Mouse (Mus musculus): ENCODE measurements around the gene Trappc3l. TPM values are rescaled to one million over a fixed set of nuclear protein-coding genes. Genes with fewer than 3 reads are reported as not detected.

The Trappc3l gene
- polyA plus RNA-seq, 1 experiment from 2014 or later = not detected

DNA sequence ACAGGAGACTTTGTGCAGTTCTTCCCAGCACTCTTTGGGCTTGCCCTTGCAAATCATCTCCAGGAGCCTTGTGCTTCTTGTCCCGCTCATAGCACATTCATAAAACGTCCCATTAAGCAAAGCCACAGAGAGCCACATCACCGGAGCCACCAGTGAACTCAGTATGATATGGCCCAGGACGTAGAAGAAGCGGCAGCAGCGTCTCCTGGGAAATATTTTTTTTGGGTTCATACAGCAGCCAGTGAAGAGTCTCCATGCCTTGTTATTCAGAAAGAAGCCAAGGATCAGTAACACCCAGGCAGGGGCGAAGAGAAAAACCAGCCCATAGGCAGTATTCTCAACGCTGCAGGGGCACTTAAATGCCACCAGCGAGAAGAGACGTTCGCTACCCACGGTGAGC lies 58.6 kb downstream of the Trappc3l start:
- no peak overlapping the region for H3K27ac ChIP-seq
- no peak overlapping the region for H3K4me3 ChIP-seq (replicated peaks)
- H3K27me3 ChIP-seq = no peaks in the 10 kb centered on the region
- 57% methylated on average over 12 of the region's 12 CpGs for WGBS (ENCODE audit: insufficient replicate concordance)
- no peak for ATAC-seq (ENCODE audit: low read depth)
- H3K9ac ChIP-seq = no peak overlapping the region
- H3K4me2 ChIP-seq = peak overlapping the region; percentile 18
- no peak for DNase-seq
- H3K4me1 ChIP-seq (replicated peaks) = 0 out of 2 replicates have a peak, but pooled peaks cover 3% of the 10 kb centered on the region
- H3K36me3 ChIP-seq = no peaks in the 10 kb centered on the region
- H3K9me3 ChIP-seq (replicated peaks) = no peaks in the 10 kb centered on the region

DNA sequence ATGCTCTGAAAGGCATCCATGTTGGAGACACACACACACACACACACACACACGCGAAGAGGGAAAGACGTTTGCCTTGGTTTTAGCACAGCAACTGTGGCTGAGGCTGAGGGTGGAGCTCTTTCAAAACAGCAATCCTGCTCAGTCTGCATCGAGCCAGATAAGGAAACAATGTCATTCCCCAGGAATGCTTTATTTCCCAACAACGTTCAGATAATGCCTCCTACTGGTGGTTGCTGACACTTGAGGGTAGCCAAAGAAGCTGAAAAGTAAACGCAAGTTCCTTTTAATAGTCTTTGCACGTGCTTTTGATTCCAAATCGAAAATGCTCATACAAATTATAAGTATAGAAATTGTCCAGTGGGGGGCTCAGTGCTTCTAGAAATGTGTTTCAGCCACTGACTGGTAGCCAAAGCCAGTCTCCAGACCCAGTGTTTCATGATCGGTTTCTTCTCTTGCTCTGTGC lies 59.1 kb downstream of the Trappc3l start, which contains the start of gene Calhm5:
Gene Calhm5 (minus strand): TSS at position 102 of the 466 bp plus-strand sequence.
- DNase-seq = no peak
- Histone ChIP-seq H3K27ac (no peak within 1 kb of the TSS), H3K4me2 (peak within 1 kb of the TSS; percentile 18), H3K4me1 (replicated peaks) (0 out of 2 replicates have a peak, but pooled peaks cover 3% of the 10 kb centered on the region), H3K9ac (no peak within 1 kb of the TSS), H3K27me3 (no peaks in the 10 kb centered on the region), H3K9me3 (replicated peaks) (no peaks in the 10 kb centered on the region), H3K4me3 (replicated peaks) (no peak within 1 kb of the TSS), H3K36me3 (no peaks in the 10 kb centered on the region)
- WGBS (ENCODE audit: insufficient replicate concordance) = 13% methylated on average over 9 of the region's 9 CpGs
- no peak for ATAC-seq (ENCODE audit: low read depth)

DNA sequence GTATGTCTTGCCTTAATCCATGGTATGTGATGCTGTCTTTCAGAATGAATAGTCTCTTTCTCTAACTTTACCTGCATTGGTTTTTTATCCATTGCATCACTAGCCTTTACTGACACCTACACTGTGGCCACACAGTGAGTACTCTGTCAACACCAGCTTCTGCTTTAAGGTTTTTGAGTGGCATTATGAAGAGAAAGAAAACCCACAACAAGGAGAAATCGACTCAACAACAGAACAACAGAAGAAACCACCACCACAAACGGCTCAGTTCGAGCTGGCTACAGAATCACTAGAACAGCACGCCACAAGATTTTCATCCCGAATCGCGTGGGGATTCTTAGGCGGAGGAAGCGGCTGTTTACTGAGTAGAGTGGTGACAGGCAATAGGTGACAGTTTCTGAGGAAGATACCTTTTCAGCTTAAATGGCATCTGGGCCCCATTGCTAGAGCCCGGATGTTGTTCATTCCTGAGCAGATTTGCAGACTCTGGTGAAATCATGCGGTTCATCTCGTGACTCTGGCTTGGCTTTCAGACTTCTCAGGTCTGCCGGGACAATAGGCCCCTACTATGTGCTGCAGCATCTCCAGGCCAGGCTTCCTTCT lies 73.6 kb downstream of the Trappc3l start:
- Histone ChIP-seq H3K9me3 (replicated peaks) (no peaks in the 10 kb centered on the region), H3K4me3 (replicated peaks) (no peak overlapping the region), H3K27me3 (no peaks in the 10 kb centered on the region), H3K9ac (no peak overlapping the region), H3K36me3 (no peaks in the 10 kb centered on the region), H3K27ac (no peak overlapping the region), H3K4me1 (replicated peaks) (no peaks in the 10 kb centered on the region), H3K4me2 (no peak overlapping the region)
- DNase-seq (no peak), ATAC-seq (ENCODE audit: low read depth) (no peak)
- WGBS (ENCODE audit: insufficient replicate concordance) = 60% methylated on average over 13 of the region's 13 CpGs

DNA sequence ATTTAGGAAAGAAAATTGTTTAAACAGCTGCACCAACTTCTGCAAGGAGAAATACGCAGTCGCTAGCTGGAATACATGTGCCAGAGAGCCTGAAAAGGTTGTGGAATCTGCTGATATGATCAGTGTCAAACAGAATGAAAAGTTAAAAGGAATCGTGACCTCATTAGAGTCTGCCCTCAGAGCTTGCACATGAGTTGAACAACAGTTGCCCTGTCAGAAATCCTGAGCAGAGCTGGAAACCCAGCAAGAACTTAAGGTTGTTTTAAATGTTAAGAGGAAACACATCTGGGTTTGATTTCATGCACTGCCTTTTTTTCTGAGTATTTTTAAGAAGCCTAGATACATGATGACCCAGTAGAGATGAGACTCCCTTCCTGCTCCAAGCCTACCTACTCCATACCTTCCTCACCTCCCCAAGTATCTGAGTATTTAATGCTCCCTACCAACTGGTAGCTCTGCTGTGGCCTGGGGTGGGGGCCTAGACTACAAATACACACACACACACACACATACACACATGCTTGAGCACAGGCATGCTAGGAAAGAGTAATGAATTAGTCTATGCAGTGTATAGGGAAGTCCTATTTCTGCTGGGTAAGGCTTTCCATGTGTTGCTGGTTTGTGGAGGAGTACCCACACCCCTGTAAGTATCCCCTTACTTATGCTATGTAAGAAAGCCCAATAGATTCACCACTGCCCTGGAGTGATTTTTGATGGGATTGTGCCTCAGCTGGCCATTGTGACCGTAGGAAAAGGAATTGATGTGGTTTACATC lies 74.8 kb downstream of the Trappc3l start:
- no peak for DNase-seq
- 65% methylated on average over 4 of the region's 4 CpGs for WGBS (ENCODE audit: insufficient replicate concordance)
- Histone ChIP-seq H3K27ac (no peak overlapping the region), H3K4me1 (replicated peaks) (no peaks in the 10 kb centered on the region), H3K4me3 (replicated peaks) (no peak overlapping the region), H3K9me3 (replicated peaks) (no peaks in the 10 kb centered on the region), H3K4me2 (no peak overlapping the region), H3K27me3 (no peaks in the 10 kb centered on the region), H3K9ac (no peak overlapping the region), H3K36me3 (no peaks in the 10 kb centered on the region)
- ATAC-seq (ENCODE audit: low read depth) = no peak

DNA sequence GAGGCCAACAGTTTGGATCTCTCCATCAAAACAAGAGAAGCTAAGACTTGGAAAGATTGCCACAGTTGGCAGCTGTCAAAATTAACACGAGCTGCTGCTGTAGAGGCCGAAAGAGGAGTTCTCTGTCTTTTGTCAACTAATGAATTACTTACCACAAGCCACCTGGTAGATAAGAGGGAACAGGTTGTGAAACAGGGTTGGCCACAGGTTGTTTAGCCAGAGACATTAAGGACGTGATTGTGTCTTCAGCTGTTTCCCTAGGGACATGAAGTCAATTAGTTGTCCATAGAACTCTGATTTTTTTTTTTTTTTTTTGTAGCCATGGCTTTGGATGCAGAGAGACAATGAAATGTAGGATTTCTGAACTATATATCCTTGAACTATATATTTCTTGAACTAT lies 79.7 kb downstream of the Trappc3l start:
- Histone ChIP-seq H3K4me1 (replicated peaks) (no peaks in the 10 kb centered on the region), H3K9ac (no peak overlapping the region), H3K9me3 (replicated peaks) (no peaks in the 10 kb centered on the region), H3K4me3 (replicated peaks) (no peak overlapping the region), H3K27me3 (no peaks in the 10 kb centered on the region), H3K36me3 (no peaks in the 10 kb centered on the region), H3K4me2 (no peak overlapping the region), H3K27ac (no peak overlapping the region)
- WGBS (ENCODE audit: insufficient replicate concordance) = 39% methylated on average over 3 of the region's 3 CpGs
- ATAC-seq (ENCODE audit: low read depth) (no peak), DNase-seq (no peak)

DNA sequence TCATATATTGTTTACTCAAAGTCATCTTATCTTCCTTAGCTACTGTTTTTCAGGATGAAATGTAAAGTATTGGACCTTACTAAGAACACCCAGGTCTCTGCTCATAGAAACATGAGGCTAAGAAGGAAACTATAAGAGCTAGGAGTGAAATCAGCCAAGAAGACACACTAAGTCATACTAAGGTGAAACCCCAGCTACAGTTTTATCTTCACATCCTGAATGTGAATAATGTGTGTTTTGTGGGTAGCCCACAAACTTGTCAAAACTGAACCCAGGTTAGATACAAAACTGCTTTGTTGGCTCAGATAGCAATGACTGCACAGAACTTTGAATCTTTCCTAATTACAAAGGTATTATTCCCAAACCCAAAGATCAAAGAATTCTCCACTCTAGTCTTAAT lies 80.4 kb downstream of the Trappc3l start:
- Histone ChIP-seq H3K9me3 (replicated peaks) (no peaks in the 10 kb centered on the region), H3K4me2 (no peak overlapping the region), H3K4me1 (replicated peaks) (no peaks in the 10 kb centered on the region), H3K4me3 (replicated peaks) (no peak overlapping the region), H3K9ac (no peak overlapping the region), H3K27me3 (no peaks in the 10 kb centered on the region), H3K36me3 (no peaks in the 10 kb centered on the region), H3K27ac (no peak overlapping the region)
- ATAC-seq (ENCODE audit: low read depth) (no peak), DNase-seq (no peak)

DNA sequence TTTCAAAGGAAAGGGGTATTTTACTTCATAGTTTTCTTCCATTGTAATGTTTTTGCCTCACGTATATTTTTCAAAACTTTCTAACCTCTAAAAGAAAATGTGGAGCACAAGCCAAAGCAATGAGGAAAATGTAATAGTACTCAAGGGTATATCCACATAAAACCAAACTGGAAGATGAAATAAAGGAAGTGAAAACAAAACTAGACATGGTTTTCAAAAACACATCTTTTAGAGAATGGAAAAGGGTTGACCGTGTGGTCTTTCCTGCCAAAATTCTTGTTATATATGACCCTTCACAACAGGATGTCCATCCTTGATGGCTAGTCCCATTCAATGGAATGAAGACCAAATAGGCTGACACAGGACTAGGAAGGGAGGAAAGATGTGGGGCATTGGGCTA lies 81.0 kb downstream of the Trappc3l start:
- H3K9me3 ChIP-seq (replicated peaks) = no peaks in the 10 kb centered on the region
- WGBS (ENCODE audit: insufficient replicate concordance) = 69% methylated on average over 2 of the region's 2 CpGs

DNA sequence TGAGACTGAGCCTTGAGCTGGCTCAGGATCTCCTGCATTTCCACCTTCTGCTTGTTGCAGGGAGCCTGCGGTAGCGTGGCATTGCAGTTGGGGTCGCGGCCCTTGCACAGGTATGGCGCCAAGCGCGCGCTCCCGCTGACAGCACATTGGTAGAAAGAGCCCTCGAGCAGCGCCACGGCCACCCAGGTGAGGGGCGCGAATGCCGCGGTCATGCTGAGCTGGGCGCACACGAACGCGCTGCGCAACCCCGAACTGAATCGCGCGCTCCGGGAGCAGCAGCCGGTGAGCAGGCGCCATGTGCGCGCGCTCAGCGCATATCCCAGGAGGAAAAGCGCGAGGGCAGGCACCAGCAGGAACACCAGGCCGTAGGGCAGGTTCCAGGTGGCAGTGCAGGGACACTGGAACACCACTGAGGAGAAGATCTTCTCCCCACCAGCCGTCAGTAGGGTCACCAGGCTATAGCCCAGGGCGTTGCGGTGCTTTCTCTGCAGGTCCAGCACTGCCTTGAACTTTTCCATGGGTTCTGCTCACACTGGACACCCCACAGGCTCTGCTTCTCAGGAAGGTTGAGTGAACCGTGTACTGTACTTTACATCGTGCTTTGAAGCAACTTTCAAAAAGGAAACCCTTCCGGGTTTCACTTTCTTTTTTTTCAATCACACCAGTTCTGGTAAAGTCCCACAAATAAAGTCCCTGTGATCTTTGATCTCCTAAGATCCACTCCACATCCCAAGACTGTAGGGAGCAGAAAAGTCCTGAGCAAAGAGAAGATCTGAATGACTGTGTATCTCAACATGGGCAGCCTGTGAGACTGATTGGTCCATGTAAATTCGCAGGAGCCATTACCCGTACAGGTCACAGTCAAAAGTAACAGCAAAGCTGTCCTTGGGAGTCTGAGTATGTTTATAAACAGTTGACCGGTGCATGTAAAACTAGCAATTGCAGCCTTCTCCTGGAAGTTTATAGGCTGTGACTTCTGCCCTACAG lies 90.3 kb downstream of the Trappc3l start, which contains the start of gene Calhm6:
Gene Calhm6 (minus strand): TSS at position 593 of the 987 bp plus-strand sequence.
- Histone ChIP-seq H3K4me3 (replicated peaks) (peak within 1 kb of the TSS; percentile 54), H3K4me2 (peak within 1 kb of the TSS; percentile 69), H3K4me1 (replicated peaks) (peaks cover 9% of the 10 kb centered on the region), H3K9me3 (replicated peaks) (no peaks in the 10 kb centered on the region), H3K27ac (no peak within 1 kb of the TSS), H3K27me3 (no peaks in the 10 kb centered on the region), H3K36me3 (no peaks in the 10 kb centered on the region), H3K9ac (peak within 1 kb of the TSS; percentile 29; the same call in 1 of the 2 replicates)
- peak; percentile 23; the same call in 1 of the 2 replicates for ATAC-seq (ENCODE audit: low read depth)
- WGBS (ENCODE audit: insufficient replicate concordance) = 10% methylated on average over 44 of the region's 44 CpGs
- no peak for DNase-seq

More for the DNA sequence above, 81.0 kb downstream of the Trappc3l start:
- Histone ChIP-seq H3K27me3 (no peaks in the 10 kb centered on the region), H3K4me3 (replicated peaks) (no peak overlapping the region), H3K36me3 (no peaks in the 10 kb centered on the region), H3K4me1 (replicated peaks) (no peaks in the 10 kb centered on the region), H3K4me2 (no peak overlapping the region), H3K9ac (no peak overlapping the region), H3K27ac (no peak overlapping the region)
- no peak for DNase-seq
- no peak for ATAC-seq (ENCODE audit: low read depth)

DNA sequence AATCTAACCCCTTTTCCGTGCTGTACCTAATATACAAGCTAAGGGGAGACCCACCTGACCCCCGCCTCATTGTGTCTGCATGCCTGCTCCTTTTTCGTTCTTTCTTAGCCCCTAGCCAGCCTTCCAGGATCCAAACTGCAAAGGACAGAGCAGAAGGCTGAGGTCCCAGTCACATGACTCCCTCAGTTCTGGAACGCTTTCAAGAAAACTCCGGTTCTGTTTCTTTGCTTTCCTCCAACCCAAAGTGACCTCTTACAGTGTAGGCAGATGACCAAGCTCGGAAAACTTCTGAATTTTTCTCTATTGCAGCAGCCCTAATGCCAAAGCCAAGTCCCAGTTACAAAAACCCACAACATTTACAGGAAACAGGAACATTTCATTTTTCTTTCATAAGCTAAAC lies 91.0 kb downstream of the Trappc3l start:
- DNase-seq (no peak), ATAC-seq (ENCODE audit: low read depth) (no peak)
- Histone ChIP-seq H3K9ac (no peak overlapping the region), H3K4me3 (replicated peaks) (no peak overlapping the region), H3K9me3 (replicated peaks) (no peaks in the 10 kb centered on the region), H3K4me1 (replicated peaks) (peaks cover 9% of the 10 kb centered on the region), H3K36me3 (no peaks in the 10 kb centered on the region), H3K4me2 (no peak overlapping the region), H3K27me3 (no peaks in the 10 kb centered on the region), H3K27ac (no peak overlapping the region)
- WGBS (ENCODE audit: insufficient replicate concordance) = 73% methylated on average over 6 of the region's 6 CpGs

DNA sequence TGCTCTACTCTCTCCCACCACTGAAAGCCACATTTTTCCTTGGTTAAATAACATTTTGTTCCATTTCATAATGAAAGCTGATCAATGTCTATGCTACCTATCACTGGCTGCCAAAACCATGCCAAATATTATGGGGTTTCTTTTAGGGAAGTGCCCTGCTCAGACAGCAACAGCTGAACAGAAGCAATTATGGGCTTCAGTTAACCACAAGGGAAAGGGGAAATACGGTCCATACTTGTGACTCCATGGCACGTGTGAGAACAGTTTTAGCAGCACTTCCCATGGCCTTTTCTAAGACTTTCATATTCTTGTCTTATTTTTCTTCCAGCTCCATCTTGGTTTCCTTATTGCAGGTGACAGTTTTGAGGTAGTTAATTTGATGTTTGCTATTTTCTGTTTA lies 94.0 kb downstream of the Trappc3l start:
- 18% methylated on average over 2 of the region's 2 CpGs for WGBS (ENCODE audit: insufficient replicate concordance)
- no peak overlapping the region for H3K4me3 ChIP-seq (replicated peaks)
- H3K27ac ChIP-seq = no peak overlapping the region
- H3K36me3 ChIP-seq = no peaks in the 10 kb centered on the region
- no peak overlapping the region for H3K9ac ChIP-seq
- no peak for DNase-seq
- H3K27me3 ChIP-seq = no peaks in the 10 kb centered on the region
- ATAC-seq (ENCODE audit: low read depth) = no peak
- no peak overlapping the region for H3K4me2 ChIP-seq
- no peaks in the 10 kb centered on the region for H3K9me3 ChIP-seq (replicated peaks)
- H3K4me1 ChIP-seq (replicated peaks) = peaks cover 9% of the 10 kb centered on the region

DNA sequence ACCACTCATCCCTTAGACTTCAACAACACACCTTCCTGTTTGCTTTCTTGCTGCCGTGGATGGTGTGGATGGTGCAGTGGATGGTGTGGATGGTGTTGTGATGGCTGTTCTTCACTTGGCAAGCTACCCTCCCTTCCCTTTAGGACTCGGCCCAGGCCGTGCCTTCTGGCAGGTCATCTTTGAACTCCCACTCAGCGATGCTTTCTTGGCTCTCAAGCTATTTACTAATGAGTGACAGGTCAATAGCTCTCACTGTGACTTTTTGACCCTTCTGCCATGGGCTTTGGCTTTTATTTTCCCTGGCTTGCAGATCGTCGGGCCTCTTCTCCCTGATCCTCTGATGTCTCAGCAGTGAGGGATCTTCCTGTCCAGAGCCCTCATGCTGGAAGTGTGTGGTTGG lies 99.0 kb downstream of the Trappc3l start:
- Histone ChIP-seq H3K9me3 (replicated peaks) (no peaks in the 10 kb centered on the region), H3K4me3 (replicated peaks) (no peak overlapping the region), H3K36me3 (no peaks in the 10 kb centered on the region), H3K4me2 (no peak overlapping the region), H3K27ac (no peak overlapping the region), H3K27me3 (no peaks in the 10 kb centered on the region), H3K9ac (no peak overlapping the region), H3K4me1 (replicated peaks) (no peaks in the 10 kb centered on the region)
- DNase-seq = no peak
- ATAC-seq (ENCODE audit: low read depth) = no peak
- 49% methylated on average over 6 of the region's 6 CpGs for WGBS (ENCODE audit: insufficient replicate concordance)
